Mouse (Mus musculus) intestine, embryonic 14.5 days (tissue): ENCODE measurements around the gene Chst4. TPM values are rescaled to one million over a fixed set of nuclear protein-coding genes. Genes with fewer than 3 reads are reported as not detected.

Experiments
- ATAC-seq: fragments of 200-750 bp; cut with Nextera tagmentation; replicated peaks from 2 replicates; pipeline ENCODE4 v1.8.0; 2017; ENCODE audit warnings: low read depth, moderate number of reproducible peaks, moderate TSS enrichment, moderate library complexity; ENCODE audit not compliant: low FRiP score, low TSS enrichment
- DNase-seq: peaks from one replicate; pipeline ENCODE4 v3.0.0-alpha.2; 2018; ENCODE audit warnings: low spot score
- H3K27ac ChIP-seq: fragments of 300-500 bp; sonication (generic); 2 replicates; pipeline ENCODE4 v1.5.1; 2014; ENCODE audit warnings: low read depth, mild to moderate bottlenecking, control low read depth
- H3K27me3 ChIP-seq: fragments of 300-500 bp; sonication (generic); replicated peaks from 2 replicates; pipeline ENCODE4 v1.6.1; 2014; ENCODE audit warnings: low read length, control low read depth; ENCODE audit not compliant: control insufficient read depth, insufficient read depth
- H3K36me3 ChIP-seq: fragments of 300-500 bp; sonication (generic); 2 replicates; pipeline ENCODE4 v1.6.1; 2014; ENCODE audit warnings: low read length, control low read depth; ENCODE audit not compliant: control insufficient read depth, insufficient read depth
- H3K4me1 ChIP-seq: fragments of 300-500 bp; sonication (generic); replicated peaks from 2 replicates; pipeline ENCODE4 v1.6.1; 2014; ENCODE audit warnings: low read length, control low read depth, mixed read lengths; ENCODE audit not compliant: control insufficient read depth, insufficient read depth
- H3K4me2 ChIP-seq: fragments of 300-500 bp; sonication (generic); 2 replicates; pipeline ENCODE4 v1.6.1; 2014; ENCODE audit warnings: low read length
- H3K4me3 ChIP-seq: fragments of 300-500 bp; sonication (generic); 2 replicates; pipeline ENCODE4 v1.5.1; 2014; ENCODE audit warnings: low read depth, low read length, control low read depth, mixed read lengths
- H3K9ac ChIP-seq: fragments of 300-500 bp; sonication (generic); 2 replicates; pipeline ENCODE4 v1.6.1; 2014; ENCODE audit warnings: mild to moderate bottlenecking, low read length
- H3K9me3 ChIP-seq: fragments of 300-500 bp; sonication (generic); 2 replicates; pipeline ENCODE4 v1.6.1; 2016; ENCODE audit warnings: low read length, control low read depth; ENCODE audit not compliant: control insufficient read depth
- WGBS: fragments of 180-500 bp; shearing (Covaris S2); extraction: QIAGEN DNeasy Blood & Tissue Kit; methylation state at CpG from one replicate; pipeline ENCODE4 v1.1.7; 2014; 5-methylcytosine and 5-hydroxymethylcytosine counted together
- polyA plus RNA-seq: library from polyadenylated mRNA; unstranded; fragments of >200 nt; fragmentation: Nextera tagmentation; extraction: Ambion mirVana; gene quantifications from 2 replicates; pipeline ENCODE4 v1.2.1, GENCODE M21; 2014

Chst4 gene
- 0.83 and 1.8 TPM in 2 replicates for polyA plus RNA-seq

DNA sequence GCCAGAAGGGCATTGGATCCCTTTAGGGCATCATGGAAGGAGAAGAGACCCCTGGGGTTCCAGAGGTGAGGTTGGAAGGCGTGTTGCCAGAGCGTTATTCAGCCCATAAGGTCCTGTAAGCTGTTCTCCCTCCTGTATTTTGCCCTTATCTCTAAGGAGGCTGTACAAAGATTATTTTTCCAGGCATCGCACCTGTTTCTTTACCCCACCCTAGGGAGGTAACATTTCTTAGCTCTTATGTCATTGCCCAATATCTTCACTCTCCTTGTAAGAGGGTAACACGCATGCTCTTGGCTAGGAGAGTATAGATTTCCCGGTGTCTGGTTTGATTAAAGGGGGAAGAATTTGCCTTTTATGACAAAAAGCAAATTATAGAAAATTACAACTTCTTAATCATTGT is at the start of gene Chst4:
Chst4 (minus strand) TSS at position 82 of the 400 bp plus-strand sequence.
- Histone ChIP-seq H3K27ac (no peak within 1 kb of the TSS), H3K4me1 (no peaks in the 10 kb centered on the region), H3K36me3 (no peaks in the 10 kb centered on the region), H3K4me3 (no peak within 1 kb of the TSS), H3K4me2 (no peak within 1 kb of the TSS), H3K9ac (no peak within 1 kb of the TSS), H3K27me3 (no peaks in the 10 kb centered on the region), H3K9me3 (no peaks in the 10 kb centered on the region)
- DNase-seq (no peak), ATAC-seq (no peak; the same call in 1 of the 2 replicates)
- WGBS = 67% methylated on average over 5 of the region's 5 CpGs

DNA sequence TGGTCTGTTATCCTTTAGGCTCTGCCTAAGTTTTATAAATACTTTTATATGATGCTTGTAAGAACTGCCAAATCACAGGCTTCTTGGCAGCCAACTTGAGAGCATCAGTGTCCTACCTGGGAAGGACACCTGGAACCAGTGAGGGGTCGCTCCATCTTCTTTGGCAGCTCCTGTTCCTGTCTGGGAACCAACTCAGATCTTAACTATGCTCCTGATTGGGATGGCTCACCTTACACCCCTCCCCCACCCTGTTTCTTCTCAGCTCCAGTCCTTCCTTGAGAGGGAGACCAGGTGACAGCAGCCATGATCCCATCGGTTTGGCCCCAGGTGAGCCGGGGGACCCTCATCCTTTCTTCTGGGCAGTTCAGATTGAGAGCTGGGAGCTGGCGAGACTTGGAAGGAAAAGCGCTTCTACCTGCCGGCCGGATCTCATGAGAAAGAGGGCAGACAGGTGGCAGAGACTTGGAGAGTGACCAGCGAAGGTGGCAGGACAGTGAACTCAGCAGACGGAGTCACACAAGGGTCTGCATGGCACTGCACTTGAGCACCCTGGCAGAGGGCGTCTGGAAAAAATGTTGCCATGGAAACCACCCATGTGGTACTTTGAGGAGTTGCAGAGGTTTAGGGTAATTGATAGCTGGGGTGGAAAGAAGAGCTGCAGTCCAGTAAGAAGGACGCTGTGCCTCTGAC is 43.0 kb upstream of the Chst4 start:
- Histone ChIP-seq H3K4me2 (no peak overlapping the region), H3K4me3 (no peak overlapping the region), H3K4me1 (no peaks in the 10 kb centered on the region), H3K27me3 (no peaks in the 10 kb centered on the region), H3K36me3 (peaks cover 23% of the 10 kb centered on the region), H3K27ac (no peak overlapping the region), H3K9me3 (no peaks in the 10 kb centered on the region), H3K9ac (no peak overlapping the region)
- DNase-seq (no peak), ATAC-seq (no peak)
- WGBS = 73% methylated on average over 11 of the region's 11 CpGs

DNA sequence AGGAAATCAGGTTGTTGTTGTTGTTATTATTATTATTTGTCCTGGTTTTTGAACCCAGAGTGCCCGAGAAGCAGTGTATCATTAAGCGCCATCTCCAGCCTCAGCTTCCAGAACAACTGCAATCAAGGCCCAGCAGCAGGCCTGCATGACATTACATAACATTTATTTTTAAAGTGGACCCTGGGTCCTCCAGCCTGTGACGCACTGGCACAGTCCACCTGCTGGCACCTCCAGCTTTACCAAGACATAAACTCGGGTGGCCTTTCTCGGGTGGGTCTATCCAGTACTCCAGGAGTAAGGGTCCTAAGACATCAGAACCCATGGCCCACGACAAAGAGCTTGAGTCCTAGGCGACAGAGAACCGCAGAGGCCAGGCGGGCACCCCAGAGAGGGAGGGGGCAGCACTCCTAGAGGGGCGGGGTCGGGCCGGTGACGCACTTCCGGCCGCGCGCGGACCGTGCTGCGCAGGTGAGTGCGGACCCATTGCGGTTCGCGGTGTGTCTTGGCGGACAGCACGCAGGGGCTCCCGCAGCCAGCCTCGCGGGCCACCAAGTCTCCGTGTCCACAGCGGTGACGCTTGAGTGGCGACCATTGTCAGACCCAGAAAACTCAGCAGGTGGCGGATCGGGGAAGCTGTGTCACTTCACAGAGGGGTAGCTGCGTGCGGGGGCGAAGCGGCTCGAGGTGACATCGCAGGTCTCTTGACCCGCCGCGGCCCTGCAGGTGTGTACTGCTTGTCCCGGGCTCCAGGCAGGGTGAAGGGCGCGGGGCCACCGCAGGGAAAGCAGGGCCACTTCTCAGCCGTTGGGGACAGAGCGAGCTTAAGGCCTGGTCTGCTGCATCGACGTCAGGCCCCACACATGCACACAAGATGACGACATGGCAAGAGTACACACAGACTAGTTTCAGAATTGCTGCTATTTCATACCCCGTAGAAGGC is 40.0 kb upstream of the Chst4 start, which contains the start of gene Zfp612:
Zfp612 (plus strand) TSS at position 465 of the 940 bp plus-strand sequence.
- Histone ChIP-seq H3K9ac (peak within 1 kb of the TSS; percentile 59), H3K27me3 (no peaks in the 10 kb centered on the region), H3K36me3 (peaks cover 10% of the 10 kb centered on the region), H3K4me2 (peak within 1 kb of the TSS; percentile 92), H3K27ac (no peak within 1 kb of the TSS), H3K4me3 (peak within 1 kb of the TSS; percentile 55), H3K9me3 (no peaks in the 10 kb centered on the region), H3K4me1 (no peaks in the 10 kb centered on the region)
- 6% methylated on average over 54 of the region's 54 CpGs for WGBS
- peak; percentile 85 for DNase-seq
- peak; percentile 93 for ATAC-seq

DNA sequence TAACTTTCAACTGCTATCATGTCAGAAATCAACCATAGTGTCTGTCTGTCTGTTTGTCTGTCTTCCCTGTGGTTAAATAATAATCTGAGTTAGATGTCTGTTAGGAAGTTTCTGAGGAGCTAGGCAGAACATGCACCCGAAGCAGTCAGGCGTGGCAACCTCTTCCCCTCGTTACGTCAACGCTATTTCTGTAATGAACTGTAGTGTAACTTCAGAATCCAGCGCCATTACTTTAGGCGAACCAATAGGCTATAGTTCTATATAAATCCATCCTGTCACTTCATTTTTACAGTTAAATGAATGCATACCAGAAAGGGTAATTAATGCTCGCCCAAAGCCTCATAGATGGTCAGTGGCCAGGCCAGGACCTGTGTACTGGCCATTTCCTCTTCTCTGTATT is 35.0 kb upstream of the Chst4 start:
- ATAC-seq (no peak), DNase-seq (no peak)
- Histone ChIP-seq H3K4me2 (no peak overlapping the region), H3K4me3 (no peak overlapping the region), H3K9me3 (no peaks in the 10 kb centered on the region), H3K4me1 (no peaks in the 10 kb centered on the region), H3K27ac (no peak overlapping the region), H3K27me3 (no peaks in the 10 kb centered on the region), H3K9ac (no peak overlapping the region), H3K36me3 (no peaks in the 10 kb centered on the region)
- 86% methylated on average over 8 of the region's 8 CpGs for WGBS

DNA sequence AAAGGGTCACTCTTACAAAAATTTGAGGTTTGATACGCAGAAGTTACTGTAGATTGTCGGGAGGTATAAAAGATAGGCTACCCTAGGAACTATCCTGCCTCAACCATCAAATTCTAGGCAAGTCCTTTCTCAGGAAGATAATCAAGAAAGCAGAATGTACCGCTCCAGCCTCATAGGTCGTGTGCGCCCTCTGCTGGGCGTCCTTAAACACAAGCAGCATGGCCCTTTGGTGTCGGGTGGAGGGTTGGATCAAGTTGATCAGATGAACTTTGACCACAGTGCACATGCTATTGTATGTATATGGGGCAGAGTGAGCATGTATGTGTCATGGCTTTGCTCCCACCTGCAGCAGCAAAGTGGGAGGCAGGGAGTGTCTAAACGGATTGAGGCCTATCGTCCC is 32.1 kb upstream of the Chst4 start:
- DNase-seq (peak; percentile 74), ATAC-seq (0 out of 2 replicates have a peak, but pooled peaks have one; percentile 12)
- Histone ChIP-seq H3K27ac (no peak overlapping the region), H3K9ac (no peak overlapping the region), H3K27me3 (no peaks in the 10 kb centered on the region), H3K36me3 (no peaks in the 10 kb centered on the region), H3K4me2 (no peak overlapping the region), H3K9me3 (0 out of 2 replicates have a peak, but pooled peaks cover 2% of the 10 kb centered on the region), H3K4me3 (no peak overlapping the region), H3K4me1 (no peaks in the 10 kb centered on the region)
- 15% methylated on average over 9 of the region's 9 CpGs for WGBS

DNA sequence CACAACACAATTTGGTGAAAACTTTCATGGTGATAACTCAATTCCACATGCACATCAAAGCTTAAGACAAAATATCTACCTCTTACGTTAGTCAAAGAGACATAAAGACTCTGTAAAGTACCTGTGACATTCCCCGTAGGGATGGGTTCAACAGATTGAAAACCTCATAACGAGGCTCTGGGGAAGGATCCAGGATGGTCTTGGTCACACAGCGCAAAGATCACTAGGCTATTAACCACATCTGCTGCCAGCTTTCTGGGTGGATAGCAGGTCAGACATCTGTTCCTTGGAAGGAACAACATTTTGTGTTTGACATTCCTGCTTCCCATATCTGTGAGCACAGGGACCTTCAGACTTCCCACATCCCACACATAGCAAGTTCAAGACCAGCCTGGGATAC is 30.2 kb upstream of the Chst4 start:
- no peaks in the 10 kb centered on the region for H3K36me3 ChIP-seq
- 82% methylated on average over 4 of the region's 4 CpGs for WGBS
- no peak overlapping the region for H3K4me2 ChIP-seq
- no peak overlapping the region for H3K27ac ChIP-seq
- no peak for ATAC-seq
- no peak overlapping the region for H3K9ac ChIP-seq
- H3K27me3 ChIP-seq = no peaks in the 10 kb centered on the region
- 0 out of 2 replicates have a peak, but pooled peaks cover 2% of the 10 kb centered on the region for H3K9me3 ChIP-seq
- no peaks in the 10 kb centered on the region for H3K4me1 ChIP-seq
- DNase-seq = no peak
- no peak overlapping the region for H3K4me3 ChIP-seq

DNA sequence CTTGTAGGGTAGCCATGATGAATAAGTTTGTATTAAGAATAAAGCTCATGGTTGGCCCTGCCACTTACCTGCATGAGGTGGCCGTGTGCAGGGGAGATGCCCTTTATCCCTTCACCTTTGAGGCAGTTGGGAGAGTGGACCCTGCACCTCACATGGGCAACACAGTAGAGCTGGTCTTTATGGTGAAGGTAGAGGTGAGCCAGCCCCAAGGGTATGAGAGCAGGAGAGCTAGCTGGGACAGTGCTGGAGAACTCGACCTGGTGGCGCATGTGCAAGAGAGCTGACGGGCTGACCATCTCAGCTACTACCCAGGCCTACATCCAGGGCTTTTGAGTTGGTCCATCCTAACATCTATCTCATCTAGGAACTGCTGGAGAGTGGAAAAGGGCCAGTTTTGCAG is 26.1 kb upstream of the Chst4 start:
- no peak overlapping the region for H3K9ac ChIP-seq
- H3K27me3 ChIP-seq = no peaks in the 10 kb centered on the region
- 85% methylated on average over 4 of the region's 4 CpGs for WGBS
- H3K27ac ChIP-seq = no peak overlapping the region
- H3K4me1 ChIP-seq = no peaks in the 10 kb centered on the region
- H3K4me3 ChIP-seq = no peak overlapping the region
- ATAC-seq = no peak
- H3K36me3 ChIP-seq = no peaks in the 10 kb centered on the region
- no peak for DNase-seq
- no peak overlapping the region for H3K4me2 ChIP-seq
- 0 out of 2 replicates have a peak, but pooled peaks cover 8% of the 10 kb centered on the region for H3K9me3 ChIP-seq

DNA sequence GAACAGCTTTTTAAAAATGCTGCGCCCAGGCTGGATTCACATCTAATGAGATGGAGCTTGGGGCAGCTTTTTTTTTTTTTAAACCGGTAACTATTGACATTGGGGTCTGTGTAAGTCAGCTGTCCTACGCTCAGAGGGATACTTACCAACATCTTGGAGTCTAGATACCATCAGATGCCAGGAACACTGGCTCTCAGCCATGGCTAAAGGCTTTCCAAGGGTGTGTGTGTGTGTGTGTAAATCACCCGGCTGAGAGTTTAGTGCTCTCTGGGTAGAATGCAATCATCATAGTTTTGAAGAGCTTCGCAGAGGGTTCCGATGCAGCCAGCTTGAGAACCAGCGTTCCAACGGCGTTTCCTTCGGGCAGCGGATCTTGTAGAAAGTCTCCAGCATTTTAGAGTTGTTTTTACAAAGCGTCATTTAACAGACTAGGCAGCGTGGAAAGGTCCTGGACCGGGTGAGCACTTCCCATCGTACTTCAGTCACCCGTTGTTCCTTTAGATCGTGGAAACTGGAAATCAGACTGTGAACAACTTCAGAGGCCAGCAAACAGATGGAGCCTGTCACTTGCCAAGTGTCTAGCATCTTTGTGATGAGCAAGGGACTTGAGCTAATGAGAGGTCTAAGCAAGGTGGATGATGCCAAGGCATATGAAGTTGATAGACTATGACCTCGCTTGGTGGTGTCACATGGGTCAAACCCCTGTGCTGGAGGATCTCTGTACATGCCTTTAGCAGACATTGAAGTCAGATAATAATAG is 25.2 kb upstream of the Chst4 start:
- DNase-seq = no peak
- H3K4me2 ChIP-seq = no peak overlapping the region

More for the DNA sequence above, 25.2 kb upstream of the Chst4 start:
- no peak for ATAC-seq
- H3K27me3 ChIP-seq = no peaks in the 10 kb centered on the region
- no peaks in the 10 kb centered on the region for H3K4me1 ChIP-seq
- no peaks in the 10 kb centered on the region for H3K36me3 ChIP-seq
- H3K9me3 ChIP-seq = 0 out of 2 replicates have a peak, but pooled peaks cover 8% of the 10 kb centered on the region
- no peak overlapping the region for H3K9ac ChIP-seq
- no peak overlapping the region for H3K27ac ChIP-seq
- WGBS = 91% methylated on average over 18 of the region's 18 CpGs
- no peak overlapping the region for H3K4me3 ChIP-seq
